Mouse (Mus musculus): ENCODE results near the gene Ube2o. TPM values are rescaled to one million over a fixed set of nuclear protein-coding genes. Genes with fewer than 3 reads are reported as not detected.
"Not testable (repeated sequence)": the region's sequence is repeated elsewhere in the genome, so short reads cannot be mapped to it uniquely, and the experiment has no call there.

Gene Ube2o
- total RNA-seq, 2 experiments from 2014 or later, result 25.2 to 25.6 TPM

DNA sequence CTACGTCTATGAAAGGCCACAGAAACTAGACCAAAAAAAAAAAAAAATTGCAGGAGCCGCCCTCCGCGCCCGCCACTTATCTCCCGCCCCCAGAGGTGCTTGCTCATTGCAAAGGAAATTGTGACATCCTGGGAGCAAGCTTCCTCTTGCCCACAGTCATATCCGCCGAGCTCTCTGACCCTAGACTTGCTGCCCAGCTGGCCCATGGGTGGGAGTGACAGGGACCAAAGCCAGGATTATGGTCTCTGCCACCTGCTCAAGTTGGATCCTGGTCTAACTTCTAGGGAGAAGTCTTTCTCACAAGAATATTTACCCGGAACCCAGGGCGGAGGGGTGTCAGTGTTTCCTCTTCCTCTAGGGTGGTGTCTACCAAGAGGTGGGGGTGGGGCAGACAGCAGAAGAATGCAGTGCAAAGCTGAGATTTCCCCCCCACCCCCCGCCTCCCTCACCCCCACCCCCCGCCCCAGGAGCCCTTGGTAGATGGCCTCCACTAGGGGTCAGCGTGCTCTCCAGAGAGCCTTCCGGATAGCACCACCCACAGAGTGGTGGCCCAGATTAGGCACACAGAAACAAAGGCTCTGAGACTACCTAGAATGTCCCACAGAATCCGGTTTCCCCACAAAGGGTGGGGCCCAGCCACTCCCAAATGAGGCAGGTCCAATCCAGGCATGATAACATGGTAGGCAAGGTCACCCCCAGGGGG, 34.6 kb upstream of the Ube2o start:
- DNase-seq (ENCODE audit: low spot score in 2 of 2), result no peak

DNA sequence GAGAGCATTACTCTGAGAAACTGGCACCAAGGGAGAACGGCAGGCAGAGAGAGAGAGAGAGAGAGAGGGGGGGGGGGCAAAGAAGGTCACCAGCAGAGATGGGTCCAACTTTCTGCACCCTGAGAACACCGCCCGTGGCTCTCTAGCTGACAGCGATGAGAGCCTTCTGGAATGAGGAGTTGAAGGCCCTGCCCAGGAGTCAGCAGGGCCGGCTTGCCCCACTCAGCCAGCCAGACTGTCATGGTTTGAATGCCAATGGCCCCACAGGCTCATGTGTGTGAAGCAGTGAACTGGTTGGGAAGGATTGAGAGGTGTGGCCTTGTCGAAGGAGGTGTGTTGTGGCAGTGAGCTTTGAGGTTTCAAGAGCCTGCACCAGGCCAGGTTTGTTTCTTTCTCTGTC, 32.0 kb upstream of the Ube2o start:
- no peak for DNase-seq (ENCODE audit: low spot score in 2 of 2)

DNA sequence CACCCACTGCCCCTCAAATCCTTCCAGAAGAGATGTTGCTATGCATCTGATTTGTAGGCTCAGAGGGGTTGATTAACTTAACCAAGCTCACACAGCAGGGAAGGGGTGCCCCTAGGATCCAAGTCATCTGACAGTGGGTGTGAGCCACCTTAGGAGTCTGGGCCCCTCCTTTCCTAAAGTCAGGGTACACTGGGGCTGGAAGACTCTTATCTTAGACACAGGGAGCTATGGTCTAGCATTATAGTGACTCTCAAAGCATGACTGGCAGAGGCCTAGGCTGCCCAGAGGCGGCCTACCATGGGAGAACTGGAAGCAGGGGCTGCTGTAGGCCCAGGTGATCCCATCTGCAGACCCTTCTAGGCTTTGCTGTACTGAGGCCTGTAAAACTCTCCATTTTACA, 31.3 kb upstream of the Ube2o start:
- no peak for DNase-seq (ENCODE audit: low spot score in 2 of 2)

DNA sequence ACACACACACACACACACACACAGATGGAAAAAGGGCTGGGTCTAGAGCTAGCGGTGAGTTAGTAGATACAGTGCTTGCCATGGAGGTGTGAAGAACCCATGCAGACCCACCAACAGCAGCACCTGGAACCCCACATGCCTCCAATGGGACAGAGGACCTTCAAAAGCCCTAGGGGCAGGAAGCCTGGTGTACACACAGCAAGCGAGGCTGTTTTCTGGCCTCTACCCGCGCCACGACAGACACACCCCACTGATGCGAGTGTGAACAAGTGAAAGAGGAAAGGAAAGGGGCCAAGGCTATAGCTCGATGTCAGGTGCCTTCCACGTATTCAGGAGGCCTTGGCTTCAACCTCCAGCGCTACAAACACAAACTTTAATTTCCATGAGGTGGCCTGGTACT, 30.6 kb upstream of the Ube2o start:
- DNase-seq (ENCODE audit: low spot score in 2 of 2), result no peak

DNA sequence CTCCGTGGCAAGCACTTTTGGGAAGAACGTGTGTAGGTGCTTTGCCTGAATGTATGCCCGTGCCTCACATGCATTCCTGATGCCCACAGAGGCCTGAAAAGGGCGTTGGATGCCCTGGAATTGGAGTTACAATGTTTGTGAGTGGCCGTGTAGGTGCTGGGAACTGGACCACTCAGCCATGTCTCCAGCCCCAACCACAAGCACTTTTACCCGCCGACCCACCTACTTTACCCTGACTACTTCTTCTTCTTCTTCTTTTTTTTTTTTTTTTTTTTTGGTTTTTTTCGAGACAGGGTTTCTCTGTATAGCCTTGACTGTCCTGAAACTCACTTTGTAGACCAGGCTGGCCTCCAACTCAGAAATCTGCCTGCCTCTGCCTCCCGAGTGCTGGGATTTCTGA, 29.9 kb upstream of the Ube2o start:
- not testable (repeated sequence) for DNase-seq (ENCODE audit: low spot score in 2 of 2)

DNA sequence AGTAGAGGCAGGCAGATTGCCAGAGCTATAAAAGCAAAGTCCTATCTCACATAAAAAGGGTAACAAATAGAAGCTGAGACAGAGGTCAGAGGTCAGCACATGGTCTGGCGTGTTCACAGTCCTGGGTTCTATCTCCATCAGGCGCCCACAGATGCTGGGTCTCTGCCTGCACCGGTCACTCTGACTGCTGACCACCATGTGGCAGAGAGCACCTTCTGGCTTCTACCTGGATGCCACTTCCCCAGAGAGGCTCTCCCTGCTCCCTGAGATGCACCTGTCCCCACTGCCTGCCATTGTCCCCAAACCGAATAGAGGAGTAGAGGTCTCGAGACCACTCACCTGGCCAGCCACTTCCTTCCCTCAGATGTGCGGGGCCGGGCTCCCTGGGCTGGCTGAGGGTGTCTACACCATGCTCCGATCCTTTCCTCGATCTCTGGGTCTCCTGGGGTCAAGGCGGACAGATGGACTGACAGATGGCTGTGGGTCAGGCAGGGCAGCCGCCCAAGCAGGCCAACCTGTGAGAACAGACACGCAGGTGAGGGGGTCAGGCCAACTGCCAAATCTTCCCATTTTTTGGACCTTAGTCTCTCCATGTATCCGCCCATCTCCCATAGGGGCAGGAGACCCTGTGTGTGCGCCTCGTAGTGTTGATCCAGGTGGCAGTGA, 28.9 kb upstream of the Ube2o start:
- no peak for DNase-seq (ENCODE audit: low spot score in 2 of 2)

DNA sequence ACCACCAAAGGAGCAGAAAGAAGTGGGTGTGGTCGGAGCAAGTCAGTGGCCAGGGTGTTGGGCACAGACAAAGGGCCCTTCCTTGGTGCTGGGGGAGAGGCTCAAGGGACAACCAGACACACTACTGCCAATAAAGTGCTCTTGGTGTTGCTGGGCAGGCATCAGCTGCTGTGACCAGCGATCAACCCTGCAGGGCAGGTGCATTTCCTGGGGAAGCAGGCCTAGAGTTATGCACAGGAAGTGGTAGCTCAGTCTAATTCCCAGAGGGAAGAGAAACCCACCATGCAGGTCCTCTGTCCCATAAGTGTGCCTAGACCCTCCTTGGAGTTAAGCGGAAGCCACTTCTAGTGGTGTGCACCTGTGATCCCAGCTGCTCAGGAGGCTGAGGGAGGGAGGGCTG, 26.5 kb upstream of the Ube2o start:
- no peak for DNase-seq (ENCODE audit: low spot score in 2 of 2)

DNA sequence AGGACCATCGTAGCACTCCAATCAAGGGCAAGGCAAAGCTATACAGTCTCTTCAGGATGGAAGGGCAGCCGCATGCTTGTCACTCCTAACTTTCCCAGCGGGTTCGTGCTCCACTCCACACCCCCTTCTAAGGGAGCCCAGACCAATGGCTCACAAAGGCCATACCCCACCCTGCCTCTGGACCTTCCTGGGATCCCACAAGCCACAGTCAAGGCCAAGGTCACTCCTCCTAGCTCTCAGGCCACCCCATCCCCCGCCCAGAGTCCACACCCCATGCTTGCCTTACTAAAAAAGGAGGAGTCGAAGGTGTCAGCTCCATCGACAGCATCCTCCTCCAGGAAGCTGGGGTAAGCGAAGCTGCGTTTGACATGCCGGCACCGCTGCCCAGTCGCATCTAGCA, 22.9 kb upstream of the Ube2o start:
- DNase-seq (ENCODE audit: low spot score in 2 of 2), result no peak

DNA sequence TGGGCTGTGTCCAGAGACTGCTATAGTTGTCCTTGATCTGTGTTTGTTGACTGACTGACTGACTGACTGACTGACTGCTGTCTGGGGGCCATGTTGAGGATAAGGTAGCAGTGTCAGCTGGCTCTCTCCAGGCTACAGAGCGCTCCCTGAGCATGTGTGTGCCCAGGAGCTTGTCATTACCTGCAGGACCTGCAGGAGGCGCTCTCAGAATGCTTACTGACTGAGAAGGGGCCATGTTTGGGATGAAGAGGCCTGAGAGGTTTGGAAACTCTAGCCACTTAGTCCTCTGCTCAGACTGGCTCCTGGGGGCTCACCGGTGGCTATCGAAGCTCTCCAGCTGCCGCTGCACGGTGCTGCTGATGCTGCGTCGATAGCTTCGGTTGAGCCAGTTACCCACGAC, 22.1 kb upstream of the Ube2o start:
- peak in 1 of 2 experiments; percentile 46 for DNase-seq (ENCODE audit: low spot score in 2 of 2)

DNA sequence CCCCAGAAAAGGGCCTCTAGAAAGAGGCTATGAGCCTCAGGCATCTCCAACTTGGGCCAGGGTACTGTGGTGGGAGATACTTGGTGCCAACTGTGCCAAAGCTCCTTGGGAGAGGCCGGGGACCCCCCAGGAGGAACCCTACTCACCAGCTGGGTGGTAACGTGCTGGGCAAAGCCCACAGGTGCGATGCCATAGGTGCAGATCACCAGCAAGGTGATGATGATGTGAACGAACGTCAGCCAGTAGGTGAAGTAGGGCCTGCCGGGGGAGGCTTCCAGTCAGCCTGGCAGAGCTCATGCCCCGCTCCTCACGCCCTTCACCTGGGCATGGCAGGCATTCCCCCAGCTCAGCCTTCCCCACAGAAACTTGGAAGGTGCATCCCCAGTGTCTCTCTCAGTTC, 20.8 kb upstream of the Ube2o start:
- no peak for DNase-seq (ENCODE audit: low spot score in 2 of 2)

DNA sequence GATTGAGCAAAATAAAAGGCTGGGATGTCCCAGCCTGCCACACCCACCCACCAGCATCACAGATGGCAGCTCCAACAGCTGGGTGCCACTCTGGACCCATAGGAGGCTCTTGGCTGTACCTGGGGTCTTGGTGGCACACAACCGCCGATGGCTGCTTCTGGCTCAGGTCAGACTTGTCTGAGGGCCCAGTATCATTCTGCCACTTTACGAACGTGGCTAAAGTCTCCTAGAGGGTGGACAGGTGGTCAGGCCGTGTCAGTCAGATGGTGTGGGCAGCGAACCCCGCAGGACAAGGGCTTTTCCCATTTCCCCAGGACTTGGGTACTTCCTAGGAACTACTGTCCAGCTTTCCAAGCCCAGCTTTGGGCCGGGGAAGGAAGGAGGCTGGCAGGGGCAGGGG, 19.9 kb upstream of the Ube2o start:
- DNase-seq (ENCODE audit: low spot score in 2 of 2), result no peak

DNA sequence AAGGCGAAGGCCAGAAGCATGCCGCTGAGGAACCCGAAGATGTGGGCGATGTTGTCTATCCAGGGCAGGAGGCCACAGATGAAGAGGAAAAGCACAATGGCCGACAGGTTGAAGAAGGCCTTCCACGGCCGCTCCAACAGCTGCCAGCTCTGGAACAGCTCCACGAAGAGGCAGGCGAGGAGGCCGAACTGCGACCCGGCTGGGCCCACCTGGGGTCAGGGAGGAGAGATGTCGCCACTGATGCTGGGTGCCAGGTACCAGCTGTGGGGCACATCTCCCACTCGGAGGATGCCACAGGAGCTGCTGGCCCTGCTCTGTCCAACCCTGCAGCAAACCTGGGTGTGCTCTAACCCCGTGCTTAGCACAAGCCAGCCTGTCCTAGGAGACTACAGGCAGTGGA, 18.0 kb upstream of the Ube2o start:
- DNase-seq (ENCODE audit: low spot score in 2 of 2), result no peak

DNA sequence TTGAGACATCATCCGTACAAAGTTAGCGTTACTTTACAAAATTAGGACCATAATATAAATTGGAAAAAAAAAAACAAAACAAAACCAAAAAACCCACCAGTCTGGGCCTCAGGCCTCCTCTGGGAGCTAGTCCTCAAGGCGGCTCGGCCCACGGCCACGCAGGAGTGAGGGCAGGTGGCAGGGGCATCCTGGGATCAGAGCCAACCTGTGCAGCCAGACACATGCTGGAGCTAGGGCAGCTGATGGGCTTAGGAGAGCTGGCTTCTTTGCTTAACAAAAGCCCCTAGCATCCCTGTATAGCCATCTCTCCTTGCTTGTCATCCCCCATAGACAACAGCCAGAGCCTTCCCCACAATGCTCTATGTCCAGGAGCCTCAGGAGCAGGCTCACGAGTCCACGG, 16.9 kb upstream of the Ube2o start:
- no peak for DNase-seq (ENCODE audit: low spot score in 2 of 2)

DNA sequence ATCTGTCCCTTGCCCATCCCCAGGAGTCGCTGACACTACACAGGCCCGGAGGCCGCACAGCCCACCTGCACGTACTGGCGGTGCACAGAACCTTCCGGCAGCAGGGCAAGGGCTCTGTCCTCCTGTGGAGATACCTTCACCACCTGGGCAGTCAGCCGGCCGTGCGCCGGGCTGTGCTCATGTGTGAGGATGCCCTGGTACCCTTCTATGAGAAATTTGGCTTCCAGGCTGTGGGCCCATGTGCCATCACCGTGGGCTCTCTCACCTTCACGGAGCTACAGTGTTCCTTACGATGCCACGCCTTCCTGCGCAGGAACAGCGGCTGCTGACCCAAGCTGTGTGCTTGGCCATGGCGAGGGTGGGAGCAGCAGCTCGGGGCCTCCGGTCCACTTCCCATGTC, 15.5 kb upstream of the Ube2o start:
- DNase-seq (ENCODE audit: low spot score in 2 of 2), result no peak

DNA sequence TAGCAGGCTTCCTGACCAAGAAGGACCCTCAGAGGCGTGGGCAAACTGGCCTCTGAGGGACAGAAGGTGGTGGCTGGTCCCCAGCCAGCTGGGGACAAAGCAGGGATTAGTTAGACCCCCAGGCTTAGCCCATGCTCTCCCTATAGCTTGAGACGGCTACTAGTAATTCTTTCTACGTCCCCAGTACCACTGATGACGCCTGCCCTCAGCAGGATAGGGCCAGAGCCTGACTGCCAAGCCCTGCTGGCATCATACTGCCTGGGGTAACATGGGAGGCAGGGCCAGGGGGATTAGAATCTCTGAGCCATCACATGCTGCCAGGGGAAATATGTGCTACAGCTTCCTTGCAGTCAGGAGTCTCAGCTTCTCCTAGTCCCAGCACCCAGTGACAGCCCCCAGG, 12.1 kb upstream of the Ube2o start:
- no peak for DNase-seq (ENCODE audit: low spot score in 2 of 2)

DNA sequence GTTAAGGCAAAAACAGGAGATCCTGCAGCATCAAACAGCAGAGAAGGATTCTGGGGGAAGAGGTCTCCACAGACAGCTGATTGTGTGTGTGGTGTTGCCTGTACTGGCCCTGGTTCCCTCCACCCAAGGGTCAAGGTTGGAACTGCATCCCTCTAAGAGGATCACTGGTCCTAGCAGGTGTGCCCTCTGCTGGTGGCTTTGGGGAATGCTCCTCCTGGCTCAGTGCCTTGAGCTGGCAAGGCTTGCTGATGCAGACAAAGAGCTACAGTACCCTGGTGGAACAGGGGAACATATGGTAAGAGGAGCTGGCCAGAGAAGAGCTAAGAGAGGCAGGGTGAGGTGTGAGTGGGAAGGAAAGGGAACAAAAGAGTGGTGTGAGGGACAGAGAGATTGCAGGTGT, 11.2 kb upstream of the Ube2o start:
- peak; percentile 88 to 92 for DNase-seq (ENCODE audit: low spot score in 2 of 2)

DNA sequence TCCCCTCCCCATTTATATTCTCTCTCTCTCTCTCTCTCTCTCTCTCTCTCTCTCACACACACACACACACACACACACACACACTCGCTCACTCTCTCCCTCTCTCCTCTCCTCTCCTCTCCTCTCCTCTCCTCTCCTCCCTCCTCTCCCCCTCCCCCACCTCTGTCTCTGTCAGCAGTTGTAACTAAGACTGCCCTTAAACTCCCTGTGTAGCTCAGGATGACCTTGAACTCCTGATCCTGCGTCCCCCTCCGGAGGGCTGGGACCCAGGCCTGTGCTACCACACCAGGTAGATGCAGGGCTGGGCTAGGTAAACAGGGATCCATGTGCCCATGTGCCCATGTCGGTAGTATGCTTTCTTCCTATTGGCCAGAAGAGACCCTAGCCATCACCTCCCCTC, 10.4 kb upstream of the Ube2o start:
- no peak for DNase-seq (ENCODE audit: low spot score in 2 of 2)

DNA sequence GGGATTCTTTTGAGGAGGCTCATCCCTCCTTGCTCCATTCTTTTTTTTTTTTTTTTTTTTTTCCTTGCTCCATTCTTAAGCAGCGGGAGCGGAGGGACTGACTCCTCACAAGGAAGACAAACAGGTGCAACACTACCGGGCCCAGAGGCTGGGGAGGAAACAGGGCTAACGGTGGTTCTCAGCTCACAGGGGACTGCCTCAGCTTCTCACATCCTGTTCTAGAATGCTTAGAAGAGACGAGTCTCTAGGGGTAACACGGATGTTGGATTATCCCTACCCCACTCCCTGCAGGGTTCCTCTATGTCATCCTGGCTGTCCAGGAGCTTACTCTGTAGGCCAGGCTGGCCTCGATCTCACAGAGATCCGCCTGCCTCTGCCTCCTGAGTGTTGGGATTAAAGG, 8.3 kb upstream of the Ube2o start:
- no peak for DNase-seq (ENCODE audit: low spot score in 2 of 2)

DNA sequence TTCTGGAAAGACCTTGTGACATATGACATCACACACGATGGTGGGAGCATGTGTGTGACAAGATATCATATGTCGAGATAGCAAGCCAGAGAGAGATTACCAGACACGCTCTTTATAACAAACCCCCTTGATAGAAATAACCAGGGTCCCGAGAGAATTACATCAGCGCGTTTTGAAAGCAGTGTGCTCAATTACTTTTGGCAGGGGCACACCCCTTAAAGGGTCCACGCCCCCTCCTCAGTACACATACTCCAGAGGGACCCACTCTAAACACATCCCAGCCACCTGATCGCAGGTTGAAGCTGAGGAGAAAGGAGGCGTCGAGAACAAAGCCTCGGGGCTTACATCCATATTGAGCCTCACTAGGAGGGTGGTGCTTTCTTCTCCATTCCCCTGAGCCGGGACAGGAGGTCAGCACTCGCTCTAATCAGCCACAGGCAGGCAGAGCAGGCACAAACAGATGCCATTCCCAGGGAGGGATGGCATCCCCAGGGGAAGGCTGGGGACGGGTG, 7.8 kb upstream of the Ube2o start:
- DNase-seq (ENCODE audit: low spot score in 2 of 2), result no peak

DNA sequence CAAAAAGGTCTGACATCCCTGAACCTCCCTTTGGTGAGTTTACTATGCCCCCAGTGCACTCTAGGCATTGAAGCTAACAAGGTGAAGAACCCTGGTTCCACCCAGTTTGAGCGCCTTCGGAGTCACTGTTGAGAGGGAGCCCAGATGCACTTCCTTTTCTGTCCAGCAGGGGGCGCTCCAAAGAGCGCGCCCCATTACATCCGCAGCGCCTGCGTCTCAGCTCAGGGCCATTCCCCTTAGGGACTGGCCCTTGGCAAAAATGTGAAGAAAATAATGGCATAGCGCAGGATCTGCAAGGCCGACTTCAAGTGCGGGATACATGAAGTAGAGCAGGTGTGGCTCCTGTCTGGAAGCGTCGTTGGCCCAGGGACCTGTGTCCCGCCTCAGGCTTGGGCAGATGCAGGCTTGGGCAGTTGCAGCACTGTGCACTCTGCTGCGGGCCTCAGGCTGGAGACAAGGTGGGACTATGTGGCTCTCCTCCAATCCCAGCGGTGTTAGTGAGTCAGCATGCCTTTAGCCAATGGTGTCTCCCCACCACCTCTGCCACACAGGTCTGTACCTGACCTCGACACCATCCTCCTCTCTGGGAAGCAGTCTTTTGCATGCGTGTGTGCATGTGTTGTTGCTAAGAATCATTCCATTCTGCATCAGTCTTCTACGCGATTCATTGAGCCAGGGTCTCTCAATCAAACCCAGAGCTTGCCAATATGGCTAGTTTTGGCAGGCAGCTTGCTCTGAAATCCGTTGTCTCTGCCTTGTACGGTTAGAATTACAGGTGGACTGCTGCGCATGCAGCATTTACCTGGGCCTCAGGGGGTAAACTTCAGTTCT, 5.8 kb upstream of the Ube2o start:
- peak; percentile 55 to 62 for DNase-seq (ENCODE audit: low spot score in 2 of 2)

DNA sequence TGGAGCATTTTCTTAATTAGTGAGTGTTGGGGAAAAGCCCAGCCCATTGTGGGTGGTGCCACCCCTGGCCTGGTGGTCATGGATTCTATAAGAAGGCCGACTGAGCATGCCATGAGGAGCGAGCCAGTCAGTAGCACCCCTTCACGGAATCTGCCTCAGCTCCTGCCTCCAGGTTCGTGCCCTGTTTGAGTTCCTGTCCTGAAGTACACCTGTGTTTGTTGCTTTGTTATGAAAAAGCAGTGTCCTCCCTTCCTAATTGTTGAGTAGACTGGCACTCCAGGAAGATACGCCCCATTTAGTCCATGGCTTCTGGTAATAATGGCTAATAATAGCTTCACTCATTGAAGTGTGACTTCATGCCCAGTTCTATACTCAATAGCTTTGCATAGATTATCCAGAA, 5.1 kb upstream of the Ube2o start, which contains the start of gene Aanat:
Gene Aanat, plus strand, starts transcription at position 123 of the 400 bp plus-strand sequence.
- no peak for DNase-seq (ENCODE audit: low spot score in 2 of 2)

DNA sequence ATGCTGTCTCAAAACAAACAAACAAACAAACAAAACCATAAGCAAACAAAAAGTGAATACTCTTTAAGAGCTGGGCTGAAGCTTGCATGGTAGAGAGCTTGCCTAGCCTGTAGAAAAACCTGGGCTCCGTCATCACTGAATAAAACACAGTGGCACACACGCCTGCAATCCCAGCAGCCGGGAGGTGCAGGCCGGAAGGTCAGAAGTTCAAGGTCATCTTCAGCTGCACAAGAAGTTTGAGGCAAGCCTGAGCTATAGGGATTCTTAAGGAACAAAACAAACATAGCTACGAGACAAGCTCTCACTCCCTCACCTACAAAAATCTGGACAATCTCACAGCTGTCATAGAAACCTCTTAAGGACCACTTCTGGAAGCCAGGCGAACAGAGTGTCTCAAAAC, 4.4 kb upstream of the Ube2o start:
- no peak for DNase-seq (ENCODE audit: low spot score in 2 of 2)
